Mouse (Mus musculus): ENCODE data around the gene Adgrv1.

Adgrv1 gene

DNA sequence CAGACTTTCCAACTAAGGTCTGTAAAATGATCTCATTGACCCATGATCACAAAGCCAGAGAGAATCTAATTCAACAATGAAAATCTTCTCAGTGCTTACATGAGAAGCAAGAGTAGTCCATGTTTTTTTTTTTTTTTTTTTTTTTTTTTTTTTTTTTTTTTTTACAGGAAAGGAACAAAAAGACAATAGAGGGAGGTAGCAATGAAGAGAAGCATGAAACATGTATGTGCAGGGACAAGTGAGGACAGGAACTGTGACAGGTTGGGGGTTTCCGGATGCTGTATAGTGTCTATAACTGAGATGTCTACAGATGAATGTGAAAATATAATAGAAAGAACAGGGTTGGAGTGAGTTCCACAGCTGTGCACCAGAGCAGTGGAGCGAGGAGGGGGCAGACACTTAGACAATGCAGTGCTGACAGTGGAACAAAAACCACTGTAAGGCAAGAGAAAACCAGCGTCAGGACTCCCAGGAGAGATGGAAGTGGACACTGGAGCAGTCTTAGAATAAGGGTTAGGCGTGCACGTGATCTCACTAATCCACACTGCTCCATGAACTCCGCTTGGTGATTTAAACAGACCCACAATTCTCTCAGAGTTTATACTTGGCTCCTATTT, 490.6 kb downstream of the Adgrv1 start:
- DNase-seq (ENCODE audit: low spot score in 2 of 2): no peak

DNA sequence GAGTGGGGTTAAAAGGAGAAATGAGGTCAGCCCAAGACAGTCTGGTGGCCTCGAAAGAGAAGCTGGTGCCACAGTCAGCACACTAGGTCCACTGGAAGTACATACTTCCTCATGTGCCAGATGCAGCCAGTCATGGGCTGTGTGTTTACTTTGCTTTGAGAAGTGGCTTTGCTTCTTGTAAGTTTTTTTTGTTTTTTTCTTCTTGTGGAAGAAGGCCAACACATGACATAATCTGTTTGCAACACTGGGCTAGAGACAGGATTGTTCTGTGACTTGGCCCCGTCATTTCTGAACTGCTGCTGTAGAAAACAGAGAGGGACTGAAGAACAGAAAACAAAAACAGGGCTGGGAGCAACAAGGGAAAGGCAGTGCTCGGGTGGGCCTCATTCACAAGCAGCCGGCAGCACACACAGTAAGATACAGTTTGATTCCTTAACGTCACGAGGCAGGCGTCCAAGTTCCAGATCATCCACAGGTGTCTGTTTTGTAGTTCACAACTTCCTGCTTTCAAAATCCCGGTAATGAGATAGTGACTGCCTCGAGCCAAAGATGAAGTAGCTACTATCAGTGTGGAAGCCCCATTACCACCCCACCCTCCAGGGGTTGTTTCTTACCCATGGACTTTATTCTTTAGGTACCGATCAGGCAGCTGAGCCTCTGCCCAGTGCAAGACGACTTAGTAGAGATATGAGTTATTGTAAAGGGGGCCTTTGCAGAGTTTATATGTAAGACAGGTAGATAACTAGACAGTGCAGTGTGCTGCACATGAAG, 496.1 kb downstream of the Adgrv1 start:
- peak in 1 of 2 experiments; percentile 23 for DNase-seq (ENCODE audit: low spot score in 2 of 2)

DNA sequence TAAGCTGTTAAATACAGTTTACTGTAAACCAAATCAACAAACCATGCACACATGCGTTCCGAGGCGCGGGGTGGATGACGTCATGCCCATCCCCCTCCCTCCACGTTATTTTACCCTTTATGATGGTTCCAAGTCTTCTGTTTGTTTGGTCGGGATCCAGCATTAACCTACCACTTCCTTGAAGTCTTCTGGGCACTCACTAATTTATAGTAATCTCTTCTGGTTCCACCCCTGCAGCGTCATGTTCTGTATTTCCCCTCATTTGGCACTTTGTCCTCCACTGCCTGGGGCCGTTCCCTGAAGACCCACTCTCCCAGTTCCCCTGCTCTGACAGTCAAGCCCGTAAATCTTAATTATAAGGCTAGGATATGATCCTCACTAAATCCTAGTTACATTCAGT, 497.0 kb downstream of the Adgrv1 start:
- DNase-seq (ENCODE audit: low spot score in 2 of 2): no peak

DNA sequence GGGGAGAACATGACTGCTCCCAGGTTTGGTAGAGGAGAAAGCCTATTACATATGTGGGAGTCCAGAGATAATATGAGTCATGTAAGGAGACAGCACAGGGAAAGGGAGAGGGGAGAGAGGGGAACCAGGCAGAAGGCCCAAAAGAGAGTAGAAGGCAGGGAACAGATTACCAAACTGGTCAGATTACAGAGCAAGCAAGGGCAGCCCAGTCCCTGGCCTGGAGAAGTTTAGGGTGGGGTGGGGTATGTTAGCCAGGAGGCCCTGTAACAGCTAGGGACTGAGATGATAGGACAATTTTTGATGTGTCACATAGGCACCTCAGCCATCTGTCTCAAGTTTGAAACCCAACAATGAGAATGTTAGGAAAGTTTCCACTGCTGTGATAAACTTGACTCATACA, 498.5 kb downstream of the Adgrv1 start:
- no peak for DNase-seq (ENCODE audit: low spot score in 2 of 2)

DNA sequence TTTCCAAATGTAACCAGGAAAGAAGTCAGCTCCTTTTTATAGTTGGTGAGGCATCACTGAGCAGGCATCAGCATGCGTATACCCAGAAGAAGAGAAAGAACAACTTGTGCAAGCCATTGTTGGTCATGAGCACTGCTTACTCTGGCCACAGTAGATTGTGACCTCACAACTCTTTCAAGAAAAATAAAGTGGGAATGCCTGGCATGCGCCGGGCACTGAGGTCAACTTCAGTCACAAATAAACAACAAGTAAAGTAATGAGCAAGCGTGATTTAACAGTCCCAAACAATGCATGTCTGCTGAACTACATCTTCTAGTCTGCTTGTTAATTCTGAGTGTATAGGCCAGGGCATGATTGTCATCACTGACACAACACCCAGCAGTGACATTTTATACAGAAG, 499.6 kb downstream of the Adgrv1 start:
- no peak for DNase-seq (ENCODE audit: low spot score in 2 of 2)

DNA sequence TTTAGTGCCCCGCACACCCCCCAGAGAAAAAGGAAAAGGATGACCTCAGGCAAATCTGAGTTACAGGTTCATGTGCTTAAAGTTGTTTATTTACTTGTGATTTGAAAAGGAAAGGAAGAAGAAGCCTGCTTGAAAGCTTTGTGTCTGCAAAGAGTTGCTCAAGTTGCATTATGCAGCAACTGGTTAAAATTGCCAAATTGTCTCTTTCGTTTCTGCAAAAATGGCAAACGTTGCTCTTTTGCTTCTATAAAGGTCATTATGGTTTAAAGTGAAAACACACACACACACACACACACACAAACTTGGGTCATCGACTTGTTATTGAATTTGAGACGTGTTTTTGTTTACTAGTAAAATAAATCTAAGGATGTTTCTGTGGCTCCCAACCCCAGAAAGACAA, 500.3 kb downstream of the Adgrv1 start:
- DNase-seq (ENCODE audit: low spot score in 2 of 2): no peak

DNA sequence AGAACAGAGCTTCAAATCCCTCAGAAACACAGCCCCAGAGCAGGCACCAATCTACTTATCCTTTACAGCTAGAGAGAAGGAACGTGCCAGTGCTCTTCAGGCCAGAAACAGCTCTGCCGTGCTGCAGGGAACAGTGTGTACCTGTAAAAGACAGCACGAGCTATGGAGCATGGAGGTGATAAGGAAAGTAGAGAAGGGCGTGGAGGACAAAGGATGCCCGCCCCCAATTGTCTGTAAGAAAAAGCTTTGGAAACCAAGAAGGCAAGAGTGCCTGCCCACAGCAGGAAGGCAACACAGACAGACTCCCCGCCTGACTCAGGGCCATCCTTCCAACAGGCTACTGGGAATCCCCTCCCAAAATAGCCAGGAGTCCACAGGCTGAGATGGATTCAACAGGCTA, 501.1 kb downstream of the Adgrv1 start:
- DNase-seq (ENCODE audit: low spot score in 2 of 2): no peak

DNA sequence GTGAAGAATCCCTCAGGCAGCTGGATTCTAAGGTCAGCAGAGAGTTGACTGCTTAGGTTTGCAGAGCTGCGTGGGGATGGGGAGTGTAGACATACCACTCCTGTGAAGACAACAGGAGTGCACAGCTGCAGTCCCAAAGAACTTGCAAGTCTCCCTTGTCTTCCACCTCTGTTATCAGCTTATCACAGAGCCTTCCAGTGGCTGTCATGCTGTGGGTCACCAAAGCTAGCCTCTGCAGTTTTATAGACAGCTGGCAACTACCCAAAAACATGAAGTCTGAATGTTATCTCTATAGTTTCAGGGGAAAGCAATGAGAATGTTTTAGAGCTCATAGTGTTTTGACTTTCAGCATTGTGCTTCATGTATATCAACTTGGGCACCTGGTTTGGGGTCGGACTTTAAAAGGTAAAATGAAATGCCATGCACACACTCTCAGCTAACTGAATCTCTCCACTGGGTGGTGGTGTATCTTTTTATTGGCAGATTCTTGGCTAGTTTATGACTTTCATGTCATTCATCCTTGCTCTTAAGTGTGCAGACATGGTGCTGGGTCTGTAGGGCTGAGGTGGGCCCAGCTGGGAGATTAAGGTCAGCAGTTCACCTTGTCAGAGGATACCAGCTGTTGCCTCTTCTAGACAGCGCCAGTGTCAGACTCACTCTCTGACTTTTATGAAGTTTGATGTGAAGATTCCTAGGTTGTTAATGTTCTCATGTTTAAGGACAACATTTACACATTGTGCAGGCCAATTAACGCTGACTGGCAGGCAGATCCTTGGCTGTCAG, 502.0 kb downstream of the Adgrv1 start:
- no peak for DNase-seq (ENCODE audit: low spot score in 2 of 2)

DNA sequence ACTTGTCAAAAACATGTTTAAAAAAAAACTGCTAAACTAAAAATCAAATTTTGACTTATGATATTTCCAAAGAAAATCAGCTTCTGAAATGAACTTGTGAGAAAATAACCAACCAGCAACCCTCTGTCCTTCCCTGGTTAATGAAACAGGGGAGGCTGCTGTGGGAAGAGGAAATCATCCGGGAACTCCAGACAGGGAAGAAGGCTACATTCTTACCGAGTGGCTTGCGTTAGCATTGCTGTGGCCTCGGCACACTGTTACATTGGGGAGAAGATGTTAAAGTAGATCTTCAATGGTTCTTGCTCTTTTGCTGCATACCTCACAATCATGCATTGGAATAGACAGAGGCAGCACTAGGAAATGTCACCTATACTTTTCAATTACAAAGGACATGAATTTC, 507.1 kb downstream of the Adgrv1 start:
- no peak for DNase-seq (ENCODE audit: low spot score in 2 of 2)

DNA sequence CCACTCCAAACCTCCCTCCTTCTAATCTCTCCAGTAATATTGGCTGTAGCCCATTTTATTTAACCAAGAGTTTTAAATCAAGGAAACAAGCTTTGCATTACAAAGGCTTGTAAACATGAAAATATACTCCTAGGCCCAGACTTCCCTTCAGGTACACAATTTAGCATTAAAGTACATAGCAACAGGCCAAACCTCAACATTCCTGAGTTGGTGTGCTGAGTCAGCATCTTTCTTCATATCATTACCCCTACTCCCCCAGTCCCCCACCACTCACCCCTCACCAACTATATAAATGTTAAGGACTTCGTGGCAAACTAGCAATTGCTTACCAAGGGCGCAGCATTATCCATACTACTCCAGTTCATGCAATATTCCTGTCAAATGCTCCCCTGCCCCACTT, 510.7 kb downstream of the Adgrv1 start:
- DNase-seq (ENCODE audit: low spot score in 2 of 2): no peak

DNA sequence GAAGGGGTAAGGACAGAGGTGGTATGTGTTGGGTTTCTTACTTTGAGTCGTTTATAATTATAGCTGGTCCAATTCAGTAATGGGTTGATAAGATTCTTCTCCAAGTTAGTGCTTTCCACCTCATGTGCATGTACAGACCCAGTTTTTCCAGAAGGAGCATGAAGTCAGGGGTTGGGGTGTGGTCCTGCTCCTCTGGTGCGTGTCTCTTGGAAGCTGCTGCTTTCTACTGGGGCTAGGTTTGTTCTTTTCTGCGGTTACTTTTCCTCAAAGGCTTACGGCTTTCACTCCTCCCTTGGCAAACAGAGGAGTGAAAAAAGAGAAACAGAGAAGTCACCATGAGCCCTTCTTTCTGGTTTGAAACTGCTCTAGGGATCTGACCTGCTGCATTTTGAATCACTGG, 522.5 kb downstream of the Adgrv1 start:
- DNase-seq (ENCODE audit: low spot score in 2 of 2): no peak

DNA sequence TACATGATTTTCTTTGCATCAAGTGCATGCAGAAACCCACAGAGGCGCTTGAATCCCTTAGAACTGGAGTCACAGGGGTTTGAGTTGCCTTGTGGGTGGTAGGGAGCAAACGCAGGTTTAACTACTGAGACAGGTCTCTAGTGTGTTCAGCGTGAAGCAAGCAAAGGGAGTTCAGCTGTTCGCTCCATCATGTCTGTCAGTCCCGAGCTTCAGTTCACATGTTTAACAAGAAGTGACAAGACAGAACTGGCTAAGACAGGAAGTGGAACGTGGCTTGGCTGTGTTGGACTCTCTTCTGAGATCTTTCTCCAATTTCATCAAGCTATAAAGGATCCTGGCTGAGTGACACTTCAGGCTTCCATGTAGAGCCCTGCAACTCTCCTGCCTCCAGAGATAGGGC, 523.3 kb downstream of the Adgrv1 start:
- no peak for DNase-seq (ENCODE audit: low spot score in 2 of 2)

DNA sequence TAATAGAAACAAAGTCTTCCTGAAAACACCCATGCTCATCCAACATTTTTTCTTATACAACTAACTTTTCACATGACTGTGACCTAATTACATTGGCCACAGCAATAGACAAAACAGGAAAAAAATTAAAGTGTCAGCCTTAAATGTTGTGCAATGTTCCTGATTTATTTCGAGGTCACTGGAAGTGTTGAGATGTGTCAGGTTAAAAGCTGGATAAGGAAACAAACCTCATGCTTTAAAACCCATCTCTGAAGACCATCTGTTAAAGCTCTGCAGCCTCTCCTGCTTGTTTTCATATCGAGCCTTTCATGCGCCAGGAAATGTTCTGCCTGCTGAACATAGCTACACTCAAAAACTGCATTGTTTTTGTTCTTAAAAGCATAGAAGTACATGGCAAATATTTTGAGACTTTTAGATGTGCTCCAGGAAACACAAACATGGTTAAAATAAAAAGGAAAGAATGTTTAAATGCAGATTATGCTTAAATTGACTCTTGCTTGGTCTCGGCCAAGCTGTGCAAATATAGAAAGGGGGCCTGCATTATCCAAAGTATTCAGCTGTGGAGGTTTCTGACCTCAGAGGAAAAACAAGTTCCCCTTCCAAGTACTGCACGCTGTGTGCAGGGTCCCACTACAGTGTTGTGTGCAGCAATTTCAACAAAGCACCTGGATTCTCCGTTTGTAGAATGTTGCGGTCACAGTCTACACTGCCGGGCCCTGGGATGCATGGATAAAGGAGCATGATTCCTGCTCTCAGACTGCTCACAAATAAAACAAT, 524.2 kb downstream of the Adgrv1 start:
- no peak for DNase-seq (ENCODE audit: low spot score in 2 of 2)

DNA sequence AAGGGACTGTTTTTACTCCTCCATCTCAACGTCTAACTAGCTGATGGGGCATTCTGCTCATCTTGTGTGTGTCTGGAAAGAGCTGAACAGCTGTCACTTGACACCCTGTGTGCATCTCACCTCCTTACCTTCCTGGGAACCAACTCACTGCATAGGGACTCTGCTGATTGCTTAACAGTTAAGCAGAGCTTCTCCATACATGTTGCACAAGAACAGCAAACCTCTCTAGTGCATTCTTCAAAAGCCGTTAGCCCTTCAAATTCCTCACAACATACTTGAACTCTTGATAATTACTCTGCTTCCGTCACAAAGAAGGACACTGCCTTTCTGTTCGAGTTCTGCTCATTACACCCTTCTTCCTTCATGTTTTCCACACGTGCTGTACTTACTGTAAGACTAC, 525.5 kb downstream of the Adgrv1 start:
- DNase-seq (ENCODE audit: low spot score in 2 of 2): no peak

DNA sequence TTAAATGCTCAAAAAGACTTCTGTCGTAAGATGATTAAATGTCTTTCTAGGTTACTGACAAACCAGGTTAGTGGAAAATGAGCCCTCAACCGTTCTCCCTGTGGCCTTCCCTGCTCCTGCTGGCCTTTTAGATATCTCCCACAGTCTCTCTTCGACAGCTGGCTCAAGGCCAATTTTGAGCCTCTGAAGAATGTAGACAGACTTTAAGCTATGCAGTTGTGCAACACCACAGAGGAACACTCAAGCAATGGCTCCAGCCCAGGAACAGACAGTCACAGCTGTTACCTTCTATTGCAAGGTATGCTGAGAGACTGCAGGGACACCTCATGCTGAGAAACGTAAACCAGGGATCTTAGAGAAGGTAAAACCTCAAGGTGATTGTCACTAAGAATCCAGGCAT, 529.2 kb downstream of the Adgrv1 start:
- no peak for DNase-seq (ENCODE audit: low spot score in 2 of 2)

DNA sequence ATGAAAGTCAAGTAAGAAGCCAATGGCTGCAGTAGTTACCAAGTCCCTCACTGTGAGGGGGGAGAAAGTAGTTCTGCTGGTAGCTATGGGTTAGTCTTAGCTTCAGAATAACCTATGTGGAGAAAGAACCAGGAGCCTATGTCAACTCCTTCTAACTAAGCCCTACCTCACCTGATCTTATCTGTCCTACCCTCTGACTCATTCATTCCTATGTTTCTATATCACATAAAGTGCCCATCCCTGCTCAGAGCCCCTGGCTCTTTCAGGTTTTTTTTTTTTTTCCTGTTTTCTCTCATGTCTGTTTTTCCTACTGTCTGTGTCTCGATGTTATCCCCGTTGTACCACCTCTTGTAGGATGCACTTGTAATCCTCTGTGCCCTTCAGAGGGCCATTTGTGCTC, 536.5 kb downstream of the Adgrv1 start:
- no peak for DNase-seq (ENCODE audit: low spot score in 2 of 2)

DNA sequence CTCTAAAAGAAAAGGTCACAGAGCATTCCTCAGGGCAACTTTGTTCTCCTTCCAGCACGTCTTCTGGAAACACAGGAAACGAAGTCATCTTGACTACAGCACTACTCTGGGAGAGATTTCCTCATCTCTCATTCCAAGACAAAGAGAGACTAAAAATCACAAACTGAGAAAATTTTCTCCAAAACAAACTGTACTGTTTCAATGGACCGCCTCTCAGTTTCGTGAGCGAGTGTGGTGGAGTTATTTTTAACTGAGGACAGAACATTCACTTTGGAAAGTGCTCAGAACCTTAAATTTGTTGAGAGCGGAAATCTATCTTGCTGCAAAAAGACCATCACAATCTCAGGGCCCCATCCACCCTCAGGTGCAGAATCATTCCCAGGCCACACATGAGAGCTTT, 538.4 kb downstream of the Adgrv1 start:
- DNase-seq (ENCODE audit: low spot score in 2 of 2): no peak

DNA sequence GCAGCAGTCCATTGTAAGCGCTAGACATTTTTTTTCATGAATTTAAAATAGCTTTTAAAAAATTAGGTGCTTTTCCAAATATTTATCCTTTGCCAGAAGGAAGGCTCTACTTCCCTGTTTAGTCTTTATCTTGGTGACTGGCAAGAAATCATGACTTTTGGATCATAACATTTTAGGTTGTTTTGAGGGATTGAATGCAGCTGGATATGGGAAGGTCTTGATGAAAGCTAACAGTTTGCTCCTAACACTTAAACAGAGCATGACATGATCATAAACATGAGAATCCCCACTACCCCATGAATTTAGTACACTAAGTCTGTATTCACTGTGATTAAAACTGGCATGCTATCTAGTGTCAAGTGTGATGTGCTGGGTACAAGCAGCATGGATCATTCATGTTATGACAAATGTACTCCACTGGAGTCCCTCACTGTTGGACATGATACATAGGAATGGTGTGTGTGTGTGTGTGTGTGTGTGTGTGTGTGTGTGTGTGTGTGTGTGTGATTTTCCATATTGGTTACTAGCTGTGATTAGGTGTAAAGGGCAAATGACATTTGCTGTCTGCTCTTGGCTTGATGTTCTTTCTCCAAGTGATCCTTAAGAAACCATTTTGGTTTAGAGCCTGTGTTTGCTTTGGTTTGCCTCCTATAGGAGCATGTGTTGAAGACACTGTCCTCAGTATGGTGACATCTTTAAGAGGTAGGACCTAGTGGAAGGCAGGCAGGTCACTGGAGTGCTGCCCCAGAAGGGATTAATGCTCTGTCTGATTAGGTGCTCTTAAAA, 542.7 kb downstream of the Adgrv1 start:
- no peak for DNase-seq (ENCODE audit: low spot score in 2 of 2)

DNA sequence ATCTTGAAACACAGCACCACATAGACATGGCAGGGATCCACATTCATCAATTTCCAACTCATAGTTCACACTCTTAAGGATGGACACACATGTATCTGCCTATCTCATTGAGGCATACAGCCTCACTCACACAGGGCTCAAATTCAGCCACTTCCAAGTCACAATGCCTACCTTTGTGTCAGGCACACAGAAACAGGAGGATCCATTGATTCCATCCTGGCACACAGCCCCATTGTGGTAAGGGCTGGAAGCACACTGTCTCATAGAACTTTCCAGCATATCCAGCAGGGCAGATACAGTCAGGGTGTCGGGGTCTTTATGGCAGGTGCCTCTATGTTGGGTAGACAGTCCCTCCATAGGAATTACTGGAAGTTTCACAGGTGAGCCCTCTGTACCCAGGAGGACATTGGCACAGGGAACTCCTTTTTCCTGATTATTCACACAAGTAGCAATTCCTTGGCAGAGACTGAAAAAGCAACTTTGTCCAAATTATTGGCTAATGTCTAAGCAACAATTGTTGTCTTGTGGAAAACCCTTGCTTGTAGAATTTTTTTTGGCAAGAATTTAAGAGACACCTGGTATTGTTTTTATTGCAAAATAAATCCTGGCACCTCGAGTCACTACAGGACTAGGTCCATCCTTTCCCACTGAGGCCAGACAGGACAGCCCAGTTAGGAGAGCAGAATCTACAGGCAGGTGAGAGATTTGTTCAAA, 545.8 kb downstream of the Adgrv1 start:
- DNase-seq (ENCODE audit: low spot score in 2 of 2): no peak

DNA sequence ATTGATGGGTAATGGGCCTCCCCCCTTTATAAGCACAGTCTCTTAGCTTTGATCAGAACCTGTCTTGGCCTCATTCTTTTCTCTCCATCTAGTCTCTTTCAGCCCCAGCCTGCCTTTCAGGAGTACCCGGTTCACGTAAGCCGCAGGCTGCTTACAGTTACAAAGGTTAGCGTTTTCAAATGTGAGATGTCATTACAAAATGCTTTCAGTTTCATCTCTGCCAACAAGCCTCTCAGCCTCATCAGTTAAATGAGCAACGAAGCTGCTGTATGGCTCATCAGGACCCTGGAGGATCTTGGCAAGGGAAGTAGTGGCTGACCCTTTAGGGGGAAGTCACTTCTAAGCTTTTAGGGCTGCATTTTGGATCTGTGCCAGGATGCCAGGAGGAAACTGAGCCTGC, 560.7 kb downstream of the Adgrv1 start:
- no peak for DNase-seq (ENCODE audit: low spot score in 2 of 2)

DNA sequence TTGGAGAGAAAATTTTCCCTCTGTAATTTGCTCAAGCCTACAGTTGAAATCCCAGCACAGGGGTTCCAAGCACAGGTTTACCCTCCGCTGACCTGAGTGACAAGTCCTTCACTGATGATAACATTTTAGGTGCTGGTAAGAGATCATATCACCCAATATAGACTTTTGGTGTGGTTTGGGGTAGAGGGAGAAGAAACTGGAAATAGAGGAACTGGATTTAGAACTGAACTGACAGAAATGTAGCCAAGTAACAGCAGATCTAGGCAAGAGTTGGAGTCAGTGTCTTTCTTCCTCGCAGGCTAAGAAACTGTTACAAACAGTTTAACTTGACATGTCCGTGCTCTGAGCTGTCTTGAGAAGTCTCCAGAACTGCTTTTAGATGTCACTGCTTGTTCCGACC, 581.5 kb downstream of the Adgrv1 start:
- DNase-seq (ENCODE audit: low spot score in 2 of 2): no peak

Data from urinary bladder, adult 18-20 months (tissue).